Mouse (Mus musculus): ENCODE measurements around the gene Lmo1. TPM values are rescaled to one million over a fixed set of nuclear protein-coding genes. Genes with fewer than 3 reads are reported as not detected.

Lmo1 gene
- polyA plus RNA-seq, 1 experiment from 2014 or later, result 33.9 TPM

DNA sequence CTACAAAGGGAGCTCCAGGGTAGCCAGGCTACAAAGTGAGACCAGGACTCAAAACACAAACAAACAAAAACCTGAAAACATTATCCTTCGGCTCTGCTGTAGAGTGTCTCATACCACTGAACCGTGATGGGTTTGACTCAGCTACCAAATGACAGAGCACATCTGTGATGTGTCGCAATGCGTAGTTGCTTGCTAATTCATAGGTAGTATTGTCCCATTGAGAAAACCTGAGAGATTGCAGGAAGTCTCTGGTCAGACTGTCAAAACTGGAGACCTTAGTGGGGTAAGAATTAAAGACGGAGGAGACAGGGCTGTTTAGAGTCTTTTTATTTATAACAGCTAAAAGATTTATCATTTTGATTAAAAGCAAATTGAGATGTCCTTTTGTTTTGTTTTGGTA lies 10.6 kb upstream of the Lmo1 start:
- no peaks in the 10 kb centered on the region for H3K9me3 ChIP-seq (ENCODE audit: control insufficient read depth, low read length)
- no peak for ATAC-seq (ENCODE audit: low read depth)
- no peaks in the 10 kb centered on the region for H3K36me3 ChIP-seq (ENCODE audit: control insufficient read depth, insufficient read depth, low read length)
- H3K4me2 ChIP-seq (ENCODE audit: low read depth, low read length), result no peak overlapping the region
- H3K4me3 ChIP-seq (ENCODE audit: low read depth, low read length), result no peak overlapping the region
- no peak overlapping the region for H3K27ac ChIP-seq (ENCODE audit: low read depth, low read length)
- H3K9ac ChIP-seq (replicated peaks; ENCODE audit: low read depth, low read length), result no peak overlapping the region
- 59% methylated on average over 5 of the region's 5 CpGs for WGBS
- peaks cover 1% of the 10 kb centered on the region for H3K4me1 ChIP-seq (ENCODE audit: control insufficient read depth, insufficient read depth, low read length)
- H3K27me3 ChIP-seq (ENCODE audit: control insufficient read depth, insufficient read depth, low read length), result peaks cover 20% of the 10 kb centered on the region

- H3K27me3 ChIP-seq (ENCODE audit: control insufficient read depth, insufficient read depth, low read length), result peaks cover 15% of the 10 kb centered on the region
- peaks cover 10% of the 10 kb centered on the region for H3K4me1 ChIP-seq (ENCODE audit: control insufficient read depth, insufficient read depth, low read length)
- no peak overlapping the region for H3K27ac ChIP-seq (ENCODE audit: low read depth, low read length)
- no peaks in the 10 kb centered on the region for H3K36me3 ChIP-seq (ENCODE audit: control insufficient read depth, insufficient read depth, low read length)
- no peak overlapping the region for H3K4me3 ChIP-seq (ENCODE audit: low read depth, low read length)
- no peaks in the 10 kb centered on the region for H3K9me3 ChIP-seq (ENCODE audit: control insufficient read depth, low read length)
- 66% methylated on average over 3 of the region's 3 CpGs for WGBS
- ATAC-seq (ENCODE audit: low read depth), result no peak
- H3K4me2 ChIP-seq (ENCODE audit: low read depth, low read length), result no peak overlapping the region
- no peak overlapping the region for H3K9ac ChIP-seq (replicated peaks; ENCODE audit: low read depth, low read length)
Measured at GRCm38 (mm10) chr7:109176688-109177087, 1.7 kb upstream of the Lmo1 start.

DNA sequence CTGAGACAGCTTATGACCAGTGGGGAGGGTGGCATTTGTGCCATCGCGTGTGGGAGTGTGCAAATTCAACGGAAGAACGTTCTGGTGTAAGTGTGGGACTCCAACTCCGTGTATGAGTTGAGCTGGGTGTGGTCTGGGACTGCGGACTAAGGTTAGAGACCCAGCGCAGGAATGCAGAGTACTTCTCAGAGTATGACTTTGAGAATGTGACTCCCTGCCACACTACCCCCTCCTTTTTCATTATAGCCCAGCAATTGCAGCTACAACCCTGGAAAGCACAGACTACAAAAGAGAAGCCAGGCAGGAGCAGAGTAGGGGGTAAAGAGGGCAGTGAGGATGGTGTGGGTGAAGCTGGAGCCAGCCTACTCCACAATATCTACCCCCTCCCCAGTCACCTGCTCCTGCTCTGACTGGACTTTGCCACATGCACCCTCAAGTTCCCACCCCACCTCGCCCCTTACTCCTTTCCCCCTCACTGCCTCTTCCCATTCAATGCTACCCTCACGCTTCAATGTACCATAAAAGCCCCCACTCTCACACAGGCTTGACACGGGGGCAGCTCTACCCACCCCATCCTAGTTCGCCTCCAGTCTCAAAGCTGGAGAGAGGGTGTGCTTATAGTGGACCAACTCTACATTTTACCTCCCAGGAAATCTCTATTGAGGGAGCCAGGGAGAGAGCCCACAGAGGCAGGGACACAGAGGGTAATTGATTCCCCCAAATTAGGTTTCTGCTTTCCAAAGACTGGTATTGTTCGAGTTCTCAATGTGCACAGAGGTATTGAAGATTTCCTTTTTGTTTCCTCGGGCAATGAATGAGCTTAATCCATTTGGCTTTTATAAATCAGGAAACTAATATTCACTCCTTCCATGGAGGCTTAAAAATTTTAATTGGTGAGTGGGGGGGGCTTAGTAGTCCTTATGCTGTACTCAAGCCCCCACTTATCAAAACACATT lies 941 bp upstream of the Lmo1 start:
- H3K27ac ChIP-seq (ENCODE audit: low read depth, low read length), result no peak overlapping the region; the same call in 1 of the 2 replicates
- no peaks in the 10 kb centered on the region for H3K36me3 ChIP-seq (ENCODE audit: control insufficient read depth, insufficient read depth, low read length)
- H3K27me3 ChIP-seq (ENCODE audit: control insufficient read depth, insufficient read depth, low read length), result peaks cover 15% of the 10 kb centered on the region
- peak overlapping the region; percentile 99 for H3K4me2 ChIP-seq (ENCODE audit: low read depth, low read length)
- peak overlapping the region; percentile 58 for H3K4me3 ChIP-seq (ENCODE audit: low read depth, low read length)
- WGBS, result 7% methylated on average over 13 of the region's 13 CpGs
- H3K9ac ChIP-seq (replicated peaks; ENCODE audit: low read depth, low read length), result peak overlapping the region; percentile 70; the same call in 1 of the 2 replicates
- ATAC-seq (ENCODE audit: low read depth), result no peak; the same call in 1 of the 2 replicates
- no peaks in the 10 kb centered on the region for H3K9me3 ChIP-seq (ENCODE audit: control insufficient read depth, low read length)
- peaks cover 10% of the 10 kb centered on the region for H3K4me1 ChIP-seq (ENCODE audit: control insufficient read depth, insufficient read depth, low read length)

- H3K36me3 ChIP-seq (ENCODE audit: control insufficient read depth, insufficient read depth, low read length), result no peaks in the 10 kb centered on the region
- 7% methylated on average over 31 of the region's 31 CpGs for WGBS
- H3K4me3 ChIP-seq (ENCODE audit: low read depth, low read length), result peak overlapping the region; percentile 58
- ATAC-seq (ENCODE audit: low read depth), result peak; percentile 39
- peaks cover 11% of the 10 kb centered on the region for H3K4me1 ChIP-seq (ENCODE audit: control insufficient read depth, insufficient read depth, low read length)
- peak overlapping the region; percentile 99 for H3K4me2 ChIP-seq (ENCODE audit: low read depth, low read length)
- peaks cover 15% of the 10 kb centered on the region for H3K27me3 ChIP-seq (ENCODE audit: control insufficient read depth, insufficient read depth, low read length)
- H3K27ac ChIP-seq (ENCODE audit: low read depth, low read length), result no peak overlapping the region
- H3K9ac ChIP-seq (replicated peaks; ENCODE audit: low read depth, low read length), result peak overlapping the region; percentile 70
- H3K9me3 ChIP-seq (ENCODE audit: control insufficient read depth, low read length), result no peaks in the 10 kb centered on the region
Measured at GRCm38 (mm10) chr7:109174337-109174948, 564 bp downstream of the Lmo1 start.

GRCm38 (mm10) chr7:109171874-109172273 lies 3.1 kb downstream of the Lmo1 start:
- H3K27ac ChIP-seq (ENCODE audit: low read depth, low read length), result no peak overlapping the region
- ATAC-seq (ENCODE audit: low read depth), result no peak
- H3K9ac ChIP-seq (replicated peaks; ENCODE audit: low read depth, low read length), result no peak overlapping the region
- no peak overlapping the region for H3K4me3 ChIP-seq (ENCODE audit: low read depth, low read length)
- no peak overlapping the region for H3K4me2 ChIP-seq (ENCODE audit: low read depth, low read length)
- H3K9me3 ChIP-seq (ENCODE audit: control insufficient read depth, low read length), result no peaks in the 10 kb centered on the region
- H3K27me3 ChIP-seq (ENCODE audit: control insufficient read depth, insufficient read depth, low read length), result peaks cover 19% of the 10 kb centered on the region
- 52% methylated on average over 3 of the region's 3 CpGs for WGBS
- H3K36me3 ChIP-seq (ENCODE audit: control insufficient read depth, insufficient read depth, low read length), result no peaks in the 10 kb centered on the region
- peaks cover 16% of the 10 kb centered on the region for H3K4me1 ChIP-seq (ENCODE audit: control insufficient read depth, insufficient read depth, low read length)

- Histone ChIP-seq H3K9me3 (ENCODE audit: control insufficient read depth, low read length) (no peaks in the 10 kb centered on the region), H3K36me3 (ENCODE audit: control insufficient read depth, insufficient read depth, low read length) (no peaks in the 10 kb centered on the region), H3K27ac (ENCODE audit: low read depth, low read length) (peak overlapping the region; percentile 79), H3K4me1 (ENCODE audit: control insufficient read depth, insufficient read depth, low read length) (peaks cover 14% of the 10 kb centered on the region), H3K4me3 (ENCODE audit: low read depth, low read length) (peak overlapping the region; percentile 47), H3K4me2 (ENCODE audit: low read depth, low read length) (peak overlapping the region; percentile 96), H3K27me3 (ENCODE audit: control insufficient read depth, insufficient read depth, low read length) (peaks cover 19% of the 10 kb centered on the region), H3K9ac (replicated peaks; ENCODE audit: low read depth, low read length) (no peak overlapping the region)
- WGBS, result under 1% methylated on average over 17 of the region's 17 CpGs
- ATAC-seq (ENCODE audit: low read depth), result peak; percentile 32; the same call in 1 of the 2 replicates
Measured at GRCm38 (mm10) chr7:109170441-109170820, 4.6 kb downstream of the Lmo1 start.

DNA sequence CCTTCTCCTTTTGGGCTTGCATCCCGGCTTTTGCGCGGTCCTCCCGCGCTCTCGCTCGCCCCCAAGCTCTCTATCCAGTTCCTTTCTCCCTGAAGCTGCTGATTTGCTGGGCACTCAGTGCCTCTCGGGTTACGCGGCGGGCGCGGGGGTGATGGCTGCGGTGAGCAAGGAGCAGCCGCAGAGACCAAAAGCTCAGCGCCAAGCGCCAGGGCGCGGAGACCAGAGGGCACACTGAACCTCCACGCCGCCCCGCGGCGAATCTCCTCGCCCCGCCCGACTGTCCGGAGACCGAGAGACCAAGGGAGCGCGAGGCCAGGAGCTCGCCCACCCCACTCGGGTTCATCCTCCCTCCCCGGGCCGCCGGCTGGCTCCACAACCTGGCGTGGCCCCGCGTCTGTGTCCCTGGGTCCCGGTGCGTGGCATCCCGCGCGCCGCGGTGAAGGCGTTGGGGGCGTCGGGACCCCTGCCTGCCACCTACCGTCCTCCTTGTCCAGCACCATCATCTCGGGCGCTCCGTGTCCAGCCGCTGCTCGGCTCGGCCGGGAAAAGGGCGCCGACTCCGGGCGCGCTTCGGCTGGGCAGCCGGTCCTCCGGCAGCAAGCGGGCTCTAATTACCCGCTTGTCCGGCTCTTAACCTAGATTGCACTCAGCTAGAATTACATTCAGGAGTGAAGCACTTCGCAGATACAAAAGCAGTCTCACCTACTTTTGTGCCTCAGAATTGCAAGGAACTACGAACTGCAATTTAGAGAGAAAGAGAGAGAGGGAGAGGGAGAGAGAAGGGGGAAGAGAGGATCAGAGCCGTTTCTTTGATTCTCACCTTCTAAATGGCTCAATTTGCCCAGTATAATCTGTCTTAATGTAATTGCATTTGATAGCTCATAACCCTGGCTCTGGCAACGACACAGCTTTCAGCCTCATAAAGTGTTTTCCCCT lies 5.2 kb downstream of the Lmo1 start:
- WGBS, result under 1% methylated on average over 72 of the region's 72 CpGs
- peak overlapping the region; percentile 96 for H3K4me2 ChIP-seq (ENCODE audit: low read depth, low read length)

GRCm38 (mm10) chr7:109168716-109169115 lies 6.3 kb downstream of the Lmo1 start:
- H3K27ac ChIP-seq (ENCODE audit: low read depth, low read length), result no peak overlapping the region
- H3K27me3 ChIP-seq (ENCODE audit: control insufficient read depth, insufficient read depth, low read length), result peaks cover 12% of the 10 kb centered on the region
- H3K9ac ChIP-seq (replicated peaks; ENCODE audit: low read depth, low read length), result no peak overlapping the region

More for the DNA sequence above, 5.2 kb downstream of the Lmo1 start:
- ATAC-seq (ENCODE audit: low read depth), result peak; percentile 45
- Histone ChIP-seq H3K27me3 (ENCODE audit: control insufficient read depth, insufficient read depth, low read length) (peaks cover 17% of the 10 kb centered on the region), H3K9ac (replicated peaks; ENCODE audit: low read depth, low read length) (peak overlapping the region; percentile 68), H3K27ac (ENCODE audit: low read depth, low read length) (peak overlapping the region; percentile 79), H3K9me3 (ENCODE audit: control insufficient read depth, low read length) (no peaks in the 10 kb centered on the region), H3K4me1 (ENCODE audit: control insufficient read depth, insufficient read depth, low read length) (peaks cover 8% of the 10 kb centered on the region; the same call in 1 of the 2 replicates), H3K4me3 (ENCODE audit: low read depth, low read length) (peak overlapping the region; percentile 47), H3K36me3 (ENCODE audit: control insufficient read depth, insufficient read depth, low read length) (no peaks in the 10 kb centered on the region)

More at GRCm38 (mm10) chr7:109168716-109169115, 6.3 kb downstream of the Lmo1 start:
- Histone ChIP-seq H3K4me3 (ENCODE audit: low read depth, low read length) (peak overlapping the region; percentile 47; the same call in 1 of the 2 replicates), H3K4me2 (ENCODE audit: low read depth, low read length) (peak overlapping the region; percentile 96), H3K9me3 (ENCODE audit: control insufficient read depth, low read length) (no peaks in the 10 kb centered on the region), H3K36me3 (ENCODE audit: control insufficient read depth, insufficient read depth, low read length) (no peaks in the 10 kb centered on the region), H3K4me1 (ENCODE audit: control insufficient read depth, insufficient read depth, low read length) (0 out of 2 replicates have a peak, but pooled peaks cover 6% of the 10 kb centered on the region)
- WGBS, result 93% methylated on average over 7 of the region's 7 CpGs
- no peak for ATAC-seq (ENCODE audit: low read depth)

Data from neural tube, embryonic 14.5 days (tissue).